Mouse (Mus musculus) liver, postnatal 0 days (tissue): ENCODE results near the gene D930007J09Rik. TPM values are rescaled to one million over a fixed set of nuclear protein-coding genes. Genes with fewer than 3 reads are reported as not detected.
A peak's percentile ranks its signal among the peaks of the same experiment; 100 is the strongest.

Experiments used
- ATAC-seq: fragments of 200-750 bp; cut with Nextera tagmentation; 2 replicates; pipeline ENCODE4 v1.8.0; 2017; ENCODE audit warnings: mild to moderate bottlenecking, moderate library complexity
- DNase-seq: peaks from one replicate; pipeline ENCODE4 v3.0.0-alpha.2; 2016
- H3K27ac ChIP-seq: fragments of 300-500 bp; sonication (generic); 2 replicates; pipeline ENCODE4 v1.5.1; 2014; ENCODE audit warnings: antibody characterized with exemption, moderate library complexity, mild to moderate bottlenecking, low read depth
- H3K27me3 ChIP-seq: fragments of 300-500 bp; sonication (generic); 2 replicates; pipeline ENCODE4 v1.6.1; 2014; ENCODE audit warnings: low read length, control low read depth, mixed read lengths; ENCODE audit not compliant: insufficient read depth
- H3K36me3 ChIP-seq: fragments of 300-500 bp; sonication (generic); replicated peaks from 2 replicates; pipeline ENCODE4 v1.6.1; 2014; ENCODE audit warnings: mild to moderate bottlenecking, control low read depth, low read length, moderate library complexity, mixed read lengths; ENCODE audit not compliant: insufficient read depth
- H3K4me1 ChIP-seq: fragments of 300-500 bp; sonication (generic); 2 replicates; pipeline ENCODE4 v1.6.1; 2014; ENCODE audit warnings: antibody characterized with exemption, mild to moderate bottlenecking, control low read depth; ENCODE audit not compliant: insufficient read depth
- H3K4me2 ChIP-seq: fragments of 300-500 bp; sonication (generic); 2 replicates; pipeline ENCODE4 v1.6.1; 2014; ENCODE audit warnings: low read depth, mild to moderate bottlenecking, low read length, moderate library complexity, mixed read lengths
- H3K4me3 ChIP-seq: fragments of 300-500 bp; sonication (generic); 2 replicates; pipeline ENCODE4 v1.5.1; 2014; ENCODE audit warnings: low read depth, low read length
- H3K9ac ChIP-seq: fragments of 300-500 bp; sonication (generic); replicated peaks from 2 replicates; pipeline ENCODE4 v1.6.1; 2014; ENCODE audit warnings: mild to moderate bottlenecking, moderate library complexity
- H3K9me3 ChIP-seq: fragments of 300-500 bp; sonication (generic); 2 replicates; pipeline ENCODE4 v1.6.1; 2016; ENCODE audit warnings: mild to moderate bottlenecking, control low read depth, low read length, mixed read lengths
- CTCF ChIP-seq: sonication (generic); IDR thresholded peaks from 2 replicates; pipeline ENCODE4 v1.5.1; 2016; ENCODE audit warnings: antibody characterized with exemption, low read depth
- EP300 ChIP-seq: IDR thresholded peaks from 2 replicates; pipeline ENCODE4 v1.6.1; 2016; ENCODE audit warnings: antibody characterized with exemption, low read depth, mild to moderate bottlenecking
- WGBS: fragments of 180-500 bp; shearing (Covaris S2); extraction: QIAGEN DNeasy Blood & Tissue Kit; methylation state at CpG from one replicate; pipeline ENCODE4 v1.1.7; 2014; ENCODE audit not compliant: insufficient replicate concordance; 5-methylcytosine and 5-hydroxymethylcytosine counted together
- polyA plus RNA-seq: library from polyadenylated mRNA; unstranded; fragments of >200 nt; fragmentation: Nextera tagmentation; extraction: Ambion mirVana; gene quantifications from 2 replicates; pipeline ENCODE4 v1.2.1, GENCODE M21; 2015

Gene D930007J09Rik
- polyA plus RNA-seq, 1 experiment from 2014 or later = not detected

GRCm38 (mm10) chr13:32849092-32849491, 46.4 kb upstream of the D930007J09Rik start:
- H3K9ac ChIP-seq = no peak overlapping the region
- no peaks in the 10 kb centered on the region for H3K27me3 ChIP-seq
- peaks cover 18% of the 10 kb centered on the region for H3K4me1 ChIP-seq
- DNase-seq (no peak), ATAC-seq (peak; percentile 86)
- no peaks in the 10 kb centered on the region; the same call in 1 of the 2 replicates for H3K36me3 ChIP-seq
- H3K4me2 ChIP-seq = peak overlapping the region; percentile 52
- peak overlapping the region; percentile 64 for H3K27ac ChIP-seq
- TF ChIP-seq EP300 = no peak
- TF ChIP-seq CTCF = no peak
- 17% methylated on average over 4 of the region's 4 CpGs for WGBS
- no peaks in the 10 kb centered on the region for H3K9me3 ChIP-seq
- H3K4me3 ChIP-seq = peak overlapping the region; percentile 29; the same call in 1 of the 2 replicates

DNA sequence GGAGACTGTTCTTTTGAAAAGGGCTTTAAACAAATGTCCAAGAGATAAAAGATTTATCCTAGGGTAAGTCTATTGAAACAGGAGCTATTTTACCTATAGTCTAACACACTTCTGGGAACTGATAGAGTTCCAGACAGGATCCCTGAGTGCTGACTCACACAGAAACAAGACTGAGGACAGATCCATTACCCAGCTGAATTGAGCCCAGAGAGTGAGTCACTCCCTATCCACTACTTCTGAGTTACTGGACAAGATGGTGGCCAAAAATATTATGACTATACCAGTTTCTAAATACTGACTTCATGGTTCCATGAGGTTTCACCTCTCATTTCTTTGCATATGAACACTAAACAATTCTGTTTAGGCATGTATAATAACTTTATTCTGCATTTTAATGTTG, 43.6 kb upstream of the D930007J09Rik start:
- Histone ChIP-seq H3K27ac (no peak overlapping the region), H3K36me3 (no peaks in the 10 kb centered on the region; the same call in 1 of the 2 replicates), H3K9ac (no peak overlapping the region), H3K27me3 (no peaks in the 10 kb centered on the region), H3K4me2 (no peak overlapping the region), H3K9me3 (no peaks in the 10 kb centered on the region), H3K4me3 (no peak overlapping the region), H3K4me1 (peaks cover 16% of the 10 kb centered on the region)
- ATAC-seq = no peak
- DNase-seq = no peak
- TF ChIP-seq EP300 = no peak
- no peak for TF ChIP-seq CTCF

DNA sequence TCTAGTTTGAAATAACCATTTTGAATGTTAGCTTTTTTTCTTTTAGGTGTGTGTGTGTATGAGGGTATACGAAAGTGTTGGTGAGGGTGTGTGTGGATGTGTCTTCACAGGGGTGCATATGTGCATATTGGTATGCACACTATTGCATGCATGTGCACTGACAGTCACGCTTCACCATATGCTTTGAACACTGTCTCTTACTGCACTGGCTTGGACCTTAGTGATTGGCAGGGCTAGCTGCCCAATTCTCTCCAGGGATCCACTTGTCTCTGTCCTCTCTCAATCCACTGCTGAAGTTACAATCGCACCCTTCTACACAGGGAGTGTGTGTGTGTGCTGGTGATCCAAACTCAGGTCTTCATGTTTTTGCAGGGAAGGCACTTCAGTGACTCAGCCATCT, 38.7 kb upstream of the D930007J09Rik start:
- Histone ChIP-seq H3K27ac (no peak overlapping the region), H3K4me2 (no peak overlapping the region), H3K9me3 (no peaks in the 10 kb centered on the region), H3K4me1 (0 out of 2 replicates have a peak, but pooled peaks cover 3% of the 10 kb centered on the region), H3K36me3 (no peaks in the 10 kb centered on the region; the same call in 1 of the 2 replicates), H3K27me3 (no peaks in the 10 kb centered on the region), H3K4me3 (no peak overlapping the region), H3K9ac (no peak overlapping the region)
- TF ChIP-seq EP300 = no peak
- no peak for TF ChIP-seq CTCF
- DNase-seq (peak; percentile 2), ATAC-seq (no peak)
- WGBS = 72% methylated on average over 3 of the region's 3 CpGs

- Histone ChIP-seq H3K9ac (no peak overlapping the region), H3K4me3 (no peak overlapping the region), H3K4me1 (0 out of 2 replicates have a peak, but pooled peaks cover 3% of the 10 kb centered on the region), H3K27me3 (no peaks in the 10 kb centered on the region), H3K27ac (no peak overlapping the region), H3K9me3 (no peaks in the 10 kb centered on the region), H3K4me2 (no peak overlapping the region), H3K36me3 (no peaks in the 10 kb centered on the region)
- no peak for ATAC-seq
- TF ChIP-seq CTCF (no peak), EP300 (no peak)
- DNase-seq = no peak
- 19% methylated on average over 1 of the region's 1 CpGs for WGBS
These were observed 36.7 kb upstream of the D930007J09Rik start for GRCm38 (mm10) chr13:32839314-32839713.

DNA sequence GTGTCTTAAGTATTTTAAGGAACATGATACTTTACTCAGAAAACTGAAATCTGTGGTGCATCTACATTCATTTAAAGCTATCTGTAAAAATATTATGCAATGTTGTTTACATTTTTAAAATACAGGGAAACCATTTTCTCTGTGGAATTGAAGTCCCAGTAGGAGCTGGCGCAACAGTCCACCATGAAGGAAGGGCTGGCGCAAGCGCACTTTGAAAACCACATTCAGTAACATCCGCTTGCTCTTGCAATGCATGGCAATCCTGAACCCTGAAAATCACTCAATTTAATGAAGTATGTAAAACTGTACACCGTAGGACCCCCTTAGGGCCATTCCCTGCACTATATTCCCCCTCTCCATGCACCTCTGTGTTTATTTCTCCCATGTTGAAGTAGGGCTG, 31.9 kb upstream of the D930007J09Rik start:
- H3K9ac ChIP-seq = no peak overlapping the region
- no peak overlapping the region for H3K4me3 ChIP-seq
- no peak overlapping the region for H3K27ac ChIP-seq
- no peaks in the 10 kb centered on the region for H3K9me3 ChIP-seq
- no peak for ATAC-seq
- H3K27me3 ChIP-seq = no peaks in the 10 kb centered on the region
- TF ChIP-seq CTCF (no peak), EP300 (no peak)
- DNase-seq = peak; percentile 34
- peaks cover 5% of the 10 kb centered on the region; the same call in 1 of the 2 replicates for H3K4me1 ChIP-seq
- no peak overlapping the region for H3K4me2 ChIP-seq
- no peaks in the 10 kb centered on the region for H3K36me3 ChIP-seq
- 78% methylated on average over 5 of the region's 5 CpGs for WGBS

DNA sequence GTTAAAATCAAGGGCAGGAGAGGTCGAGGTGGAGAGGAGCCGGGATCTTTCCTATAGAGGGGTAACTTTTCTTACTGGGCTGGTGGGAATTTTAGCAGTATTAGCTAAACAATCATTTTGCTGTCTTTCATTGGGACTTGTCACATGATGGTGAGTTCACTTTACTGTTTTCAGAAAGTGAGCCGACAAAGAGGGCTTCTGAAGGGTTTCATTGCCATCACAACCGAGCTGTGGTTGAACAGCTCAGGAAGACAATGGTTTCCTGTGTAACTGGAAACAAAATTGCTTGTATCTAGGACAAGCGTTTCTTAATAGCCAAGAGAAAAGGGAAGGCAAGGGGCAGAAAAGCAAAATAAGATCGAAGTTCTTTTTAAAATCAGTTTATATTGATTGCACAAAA, 30.6 kb upstream of the D930007J09Rik start:
- no peak overlapping the region for H3K4me2 ChIP-seq

More for the DNA sequence above, 30.6 kb upstream of the D930007J09Rik start:
- DNase-seq (no peak), ATAC-seq (peak; percentile 18; the same call in 1 of the 2 replicates)
- Histone ChIP-seq H3K27me3 (no peaks in the 10 kb centered on the region), H3K9me3 (no peaks in the 10 kb centered on the region), H3K4me3 (no peak overlapping the region), H3K4me1 (peaks cover 7% of the 10 kb centered on the region; the same call in 1 of the 2 replicates), H3K9ac (no peak overlapping the region), H3K36me3 (no peaks in the 10 kb centered on the region), H3K27ac (peak overlapping the region; percentile 50; the same call in 1 of the 2 replicates)
- no peak for TF ChIP-seq EP300
- TF ChIP-seq CTCF = no peak
- WGBS = 35% methylated on average over 6 of the region's 6 CpGs
